Mouse (Mus musculus): ENCODE results near the gene Mybpc2. TPM values are rescaled to one million over a fixed set of nuclear protein-coding genes. Genes with fewer than 3 reads are reported as not detected.
A peak's percentile ranks its signal among the peaks of the same experiment; 100 is the strongest.

Gene Mybpc2
- polyA plus RNA-seq, 1 experiment from 2014 or later = 0.57 TPM

DNA sequence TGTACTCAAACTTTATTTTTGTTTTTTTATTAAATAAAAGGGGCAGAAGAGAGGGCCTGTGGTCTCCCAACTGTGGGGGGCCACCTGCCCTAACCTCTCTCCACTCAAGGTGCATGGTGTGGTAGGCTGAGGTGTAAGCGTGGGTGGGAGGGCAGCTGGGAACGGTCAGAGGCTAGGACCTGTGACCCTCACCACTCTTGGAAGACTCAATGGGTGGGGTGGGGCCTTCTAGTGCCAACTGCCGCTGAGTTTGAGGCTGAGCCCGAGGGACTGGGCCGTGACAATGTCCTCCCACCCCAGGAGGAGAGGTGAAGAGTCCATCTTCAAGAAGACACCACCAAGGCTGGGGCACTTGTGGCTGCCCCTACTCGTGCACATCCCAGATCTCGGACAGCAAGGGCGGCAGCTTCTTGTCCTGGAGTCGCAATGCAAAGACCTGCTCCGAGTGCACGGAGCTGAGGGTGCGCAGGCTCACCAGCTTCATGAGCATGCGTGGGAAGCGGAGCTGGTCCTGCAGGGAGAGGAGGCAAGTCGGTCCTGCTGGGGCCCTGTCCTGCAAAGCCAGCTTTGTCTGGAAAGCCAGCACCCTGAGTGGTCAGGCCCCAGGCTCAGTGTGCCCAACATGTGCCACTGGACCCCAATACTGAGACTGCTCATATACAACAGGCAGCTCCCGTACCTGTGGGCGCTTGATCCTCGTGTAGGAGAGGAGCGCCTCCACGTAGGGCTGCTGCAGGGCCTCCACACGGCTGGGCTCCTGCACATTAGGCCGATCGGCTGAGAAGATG is 25.4 kb upstream of the Mybpc2 start:
- no peak for ATAC-seq (ENCODE audit: low read depth)
- H3K4me1 ChIP-seq (ENCODE audit: control insufficient read depth, insufficient read depth, low read length) = peaks cover 20% of the 10 kb centered on the region
- no peak overlapping the region for H3K4me3 ChIP-seq (ENCODE audit: low read depth, low read length)
- DNase-seq (ENCODE audit: low spot score) = no peak
- H3K27me3 ChIP-seq (replicated peaks; ENCODE audit: control insufficient read depth, insufficient read depth, low read length) = no peaks in the 10 kb centered on the region
- H3K9me3 ChIP-seq (ENCODE audit: control insufficient read depth, low read length) = no peaks in the 10 kb centered on the region
- H3K9ac ChIP-seq (ENCODE audit: low read depth, low read length) = no peak overlapping the region
- WGBS = 94% methylated on average over 23 of the region's 23 CpGs
- H3K36me3 ChIP-seq (ENCODE audit: control insufficient read depth, insufficient read depth, low read length) = peaks cover 31% of the 10 kb centered on the region
- no peak overlapping the region for H3K27ac ChIP-seq (replicated peaks; ENCODE audit: low read depth, low read length)
- H3K4me2 ChIP-seq (ENCODE audit: low read depth, low read length) = no peak overlapping the region

- H3K27ac ChIP-seq (replicated peaks; ENCODE audit: low read depth, low read length) = peak within 1 kb of the TSS; percentile 84
- no peaks in the 10 kb centered on the region for H3K27me3 ChIP-seq (replicated peaks; ENCODE audit: control insufficient read depth, insufficient read depth, low read length)
- WGBS = under 1% methylated on average over 43 of the region's 43 CpGs
- peaks cover 20% of the 10 kb centered on the region for H3K4me1 ChIP-seq (ENCODE audit: control insufficient read depth, insufficient read depth, low read length)
- DNase-seq (ENCODE audit: low spot score) = peak; percentile 100
- peak within 1 kb of the TSS; percentile 70 for H3K4me3 ChIP-seq (ENCODE audit: low read depth, low read length)
- peak within 1 kb of the TSS; percentile 71 for H3K9ac ChIP-seq (ENCODE audit: low read depth, low read length)
- peak; percentile 95 for ATAC-seq (ENCODE audit: low read depth)
- H3K36me3 ChIP-seq (ENCODE audit: control insufficient read depth, insufficient read depth, low read length) = peaks cover 31% of the 10 kb centered on the region
- H3K9me3 ChIP-seq (ENCODE audit: control insufficient read depth, low read length) = no peaks in the 10 kb centered on the region
- H3K4me2 ChIP-seq (ENCODE audit: low read depth, low read length) = peak within 1 kb of the TSS; percentile 72
These were observed 24.1 kb upstream of the Mybpc2 start, which contains the start of gene Pold1 for GRCm38 (mm10) chr7:44548497-44549087. TSS of gene Pold1 (minus strand) at chr7:44548849.

DNA sequence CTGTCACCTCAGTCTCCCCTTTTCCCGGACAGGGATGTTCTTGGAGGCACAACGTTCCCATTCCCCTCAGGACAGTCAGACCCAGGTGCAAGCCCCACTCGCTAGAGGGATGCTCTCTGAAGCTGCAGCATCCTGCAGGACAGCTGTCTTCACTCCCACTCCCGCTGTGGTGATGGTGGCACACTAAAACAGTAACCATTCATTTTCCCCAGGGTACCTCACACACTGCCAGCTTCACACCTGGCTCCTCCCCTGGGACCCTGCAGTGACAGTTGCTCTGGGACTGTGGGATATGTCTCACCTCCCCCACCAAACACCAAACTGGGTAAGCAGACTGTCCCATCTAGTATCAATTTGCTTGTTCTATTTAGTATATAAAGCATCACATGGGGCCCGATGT is 23.3 kb upstream of the Mybpc2 start:
- no peaks in the 10 kb centered on the region for H3K9me3 ChIP-seq (ENCODE audit: control insufficient read depth, low read length)
- no peak overlapping the region for H3K27ac ChIP-seq (replicated peaks; ENCODE audit: low read depth, low read length)
- 20% methylated on average over 5 of the region's 5 CpGs for WGBS

DNA sequence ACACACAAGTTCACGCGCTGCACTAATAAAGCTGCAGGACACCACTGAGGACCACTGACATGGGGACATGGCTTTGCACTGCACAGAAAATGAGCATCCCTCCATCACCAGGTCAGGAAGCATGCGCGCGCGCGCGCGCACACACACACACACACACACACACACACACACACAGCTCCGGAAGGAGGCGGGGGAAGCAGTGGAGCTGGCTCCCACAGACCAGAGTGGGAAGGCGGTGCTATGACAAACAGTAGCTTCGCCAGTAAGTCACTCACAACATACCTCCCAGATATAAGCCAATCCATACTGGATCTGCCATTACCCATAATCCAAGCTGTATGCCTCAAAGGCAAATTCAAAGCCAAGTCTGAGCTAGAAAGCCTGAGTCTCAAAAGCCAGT is 22.6 kb upstream of the Mybpc2 start:
- no peak for DNase-seq (ENCODE audit: low spot score)
- H3K9ac ChIP-seq (ENCODE audit: low read depth, low read length) = peak overlapping the region; percentile 71; the same call in 1 of the 2 replicates
- H3K4me3 ChIP-seq (ENCODE audit: low read depth, low read length) = peak overlapping the region; percentile 70; the same call in 1 of the 2 replicates
- WGBS = 95% methylated on average over 13 of the region's 13 CpGs
- H3K27ac ChIP-seq (replicated peaks; ENCODE audit: low read depth, low read length) = no peak overlapping the region
- no peaks in the 10 kb centered on the region for H3K27me3 ChIP-seq (replicated peaks; ENCODE audit: control insufficient read depth, insufficient read depth, low read length)
- H3K4me1 ChIP-seq (ENCODE audit: control insufficient read depth, insufficient read depth, low read length) = peaks cover 13% of the 10 kb centered on the region
- ATAC-seq (ENCODE audit: low read depth) = no peak
- no peaks in the 10 kb centered on the region for H3K9me3 ChIP-seq (ENCODE audit: control insufficient read depth, low read length)
- H3K36me3 ChIP-seq (ENCODE audit: control insufficient read depth, insufficient read depth, low read length) = peaks cover 41% of the 10 kb centered on the region
- peak overlapping the region; percentile 72 for H3K4me2 ChIP-seq (ENCODE audit: low read depth, low read length)

More for the DNA sequence above, 23.3 kb upstream of the Mybpc2 start:
- H3K36me3 ChIP-seq (ENCODE audit: control insufficient read depth, insufficient read depth, low read length) = peaks cover 38% of the 10 kb centered on the region
- no peak for ATAC-seq (ENCODE audit: low read depth)
- peak; percentile 30 for DNase-seq (ENCODE audit: low spot score)
- H3K9ac ChIP-seq (ENCODE audit: low read depth, low read length) = peak overlapping the region; percentile 71
- H3K27me3 ChIP-seq (replicated peaks; ENCODE audit: control insufficient read depth, insufficient read depth, low read length) = no peaks in the 10 kb centered on the region
- peaks cover 15% of the 10 kb centered on the region for H3K4me1 ChIP-seq (ENCODE audit: control insufficient read depth, insufficient read depth, low read length)
- peak overlapping the region; percentile 70 for H3K4me3 ChIP-seq (ENCODE audit: low read depth, low read length)
- peak overlapping the region; percentile 72 for H3K4me2 ChIP-seq (ENCODE audit: low read depth, low read length)

GRCm38 (mm10) chr7:44546274-44546673 is 21.8 kb upstream of the Mybpc2 start:
- H3K36me3 ChIP-seq (ENCODE audit: control insufficient read depth, insufficient read depth, low read length) = peaks cover 41% of the 10 kb centered on the region
- H3K27ac ChIP-seq (replicated peaks; ENCODE audit: low read depth, low read length) = no peak overlapping the region
- no peaks in the 10 kb centered on the region for H3K9me3 ChIP-seq (ENCODE audit: control insufficient read depth, low read length)
- 97% methylated on average over 3 of the region's 3 CpGs for WGBS
- no peak overlapping the region for H3K4me3 ChIP-seq (ENCODE audit: low read depth, low read length)
- H3K9ac ChIP-seq (ENCODE audit: low read depth, low read length) = no peak overlapping the region
- H3K27me3 ChIP-seq (replicated peaks; ENCODE audit: control insufficient read depth, insufficient read depth, low read length) = no peaks in the 10 kb centered on the region
- H3K4me1 ChIP-seq (ENCODE audit: control insufficient read depth, insufficient read depth, low read length) = peaks cover 13% of the 10 kb centered on the region
- DNase-seq (ENCODE audit: low spot score) (no peak), ATAC-seq (ENCODE audit: low read depth) (no peak)
- no peak overlapping the region for H3K4me2 ChIP-seq (ENCODE audit: low read depth, low read length)

- 81% methylated on average over 11 of the region's 12 CpGs for WGBS
These were observed 18.6 kb upstream of the Mybpc2 start for GRCm38 (mm10) chr7:44543071-44543470.

DNA sequence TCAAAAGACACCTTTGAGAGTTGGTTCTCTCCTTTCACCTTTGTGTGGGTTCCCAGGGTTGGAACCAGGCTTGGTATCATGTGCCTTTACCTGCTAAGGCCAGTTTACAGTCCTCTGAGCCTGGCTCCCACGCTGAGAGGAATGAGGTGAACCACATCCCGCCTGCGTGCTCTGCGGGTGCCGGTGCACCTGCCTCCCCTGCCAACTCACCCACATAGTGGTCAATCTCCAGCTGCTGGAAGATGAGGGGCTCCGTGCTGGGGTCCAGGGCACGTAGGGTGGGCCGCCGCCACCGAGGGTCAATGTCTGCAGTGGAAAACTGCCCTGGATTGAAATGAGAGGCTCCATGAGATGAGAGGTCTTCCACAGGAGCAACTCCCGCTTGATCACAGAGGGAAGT is 18.1 kb upstream of the Mybpc2 start:
- peaks cover 57% of the 10 kb centered on the region for H3K36me3 ChIP-seq (ENCODE audit: control insufficient read depth, insufficient read depth, low read length)
- H3K9me3 ChIP-seq (ENCODE audit: control insufficient read depth, low read length) = no peaks in the 10 kb centered on the region
- no peak overlapping the region for H3K27ac ChIP-seq (replicated peaks; ENCODE audit: low read depth, low read length)
- 96% methylated on average over 11 of the region's 11 CpGs for whole genome bisulfite sequencing
- H3K4me1 ChIP-seq (ENCODE audit: control insufficient read depth, insufficient read depth, low read length) = peaks cover 7% of the 10 kb centered on the region
- H3K27me3 ChIP-seq (replicated peaks; ENCODE audit: control insufficient read depth, insufficient read depth, low read length) = no peaks in the 10 kb centered on the region
- H3K9ac ChIP-seq (ENCODE audit: low read depth, low read length) = no peak overlapping the region
- H3K4me2 ChIP-seq (ENCODE audit: low read depth, low read length) = no peak overlapping the region
- H3K4me3 ChIP-seq (ENCODE audit: low read depth, low read length) = no peak overlapping the region
- ATAC-seq (ENCODE audit: low read depth) (no peak), DNase-seq (ENCODE audit: low spot score) (no peak)

More at GRCm38 (mm10) chr7:44543071-44543470, 18.6 kb upstream of the Mybpc2 start:
- Histone ChIP-seq H3K27me3 (replicated peaks; ENCODE audit: control insufficient read depth, insufficient read depth, low read length) (no peaks in the 10 kb centered on the region), H3K9ac (ENCODE audit: low read depth, low read length) (0 out of 2 replicates have a peak overlapping the region, but pooled peaks have one; percentile 38), H3K27ac (replicated peaks; ENCODE audit: low read depth, low read length) (no peak overlapping the region), H3K9me3 (ENCODE audit: control insufficient read depth, low read length) (no peaks in the 10 kb centered on the region), H3K36me3 (ENCODE audit: control insufficient read depth, insufficient read depth, low read length) (peaks cover 52% of the 10 kb centered on the region), H3K4me2 (ENCODE audit: low read depth, low read length) (no peak overlapping the region), H3K4me1 (ENCODE audit: control insufficient read depth, insufficient read depth, low read length) (peaks cover 12% of the 10 kb centered on the region), H3K4me3 (ENCODE audit: low read depth, low read length) (no peak overlapping the region)
- no peak for DNase-seq (ENCODE audit: low spot score)
- ATAC-seq (ENCODE audit: low read depth) = no peak

- no peak for DNase-seq (ENCODE audit: low spot score)
- no peak for ATAC-seq (ENCODE audit: low read depth)
- 92% methylated on average over 41 of the region's 41 CpGs for WGBS
- no peak overlapping the region for H3K4me3 ChIP-seq (ENCODE audit: low read depth, low read length)
- H3K4me2 ChIP-seq (ENCODE audit: low read depth, low read length) = no peak overlapping the region
- H3K9ac ChIP-seq (ENCODE audit: low read depth, low read length) = no peak overlapping the region
- no peaks in the 10 kb centered on the region for H3K4me1 ChIP-seq (ENCODE audit: control insufficient read depth, insufficient read depth, low read length)
- no peaks in the 10 kb centered on the region for H3K9me3 ChIP-seq (ENCODE audit: control insufficient read depth, low read length)
- peaks cover 92% of the 10 kb centered on the region for H3K36me3 ChIP-seq (ENCODE audit: control insufficient read depth, insufficient read depth, low read length)
- H3K27ac ChIP-seq (replicated peaks; ENCODE audit: low read depth, low read length) = no peak overlapping the region
- no peaks in the 10 kb centered on the region for H3K27me3 ChIP-seq (replicated peaks; ENCODE audit: control insufficient read depth, insufficient read depth, low read length)
These were observed 14.5 kb upstream of the Mybpc2 start for GRCm38 (mm10) chr7:44538756-44539624.
